In the genomic region with DNA sequence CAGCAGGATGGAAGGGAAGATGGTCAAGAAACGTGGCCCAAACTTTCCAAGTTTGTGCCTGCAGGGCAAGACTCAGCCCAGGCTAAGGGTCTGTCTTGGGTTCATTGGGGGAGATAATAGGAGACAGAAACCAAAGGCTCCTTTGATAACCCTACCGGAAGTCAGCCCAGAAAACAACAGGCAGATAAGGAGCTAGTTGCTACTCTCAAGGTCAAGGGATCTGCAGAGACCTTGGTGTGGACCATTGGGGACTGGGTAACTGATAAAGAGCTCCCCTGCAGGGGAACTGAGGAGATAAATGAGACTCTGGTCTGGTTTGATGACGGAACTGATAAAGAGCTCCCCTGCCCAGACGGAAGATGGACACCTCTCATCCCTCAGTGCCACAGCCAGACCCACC, we compare ENCODE assay signal across 13 mouse cellular contexts.
"Had no signal": no experiment of that assay in that cellular context is flagged by ENCODE, and none has a peak within 500 bp of the region (broad histone marks: within the 10 kb centered on the region; RNA-seq: fewer than 3 reads in every experiment).

No protein-coding gene starts in this region.

- H3K36me3 ChIP-seq: intestine, embryonic 15.5 days; kidney, embryonic 15.5 days; limb, embryonic 13.5 days; liver, embryonic 15.5 days; midbrain, embryonic 13.5 days had no signal

- H3K27me3 ChIP-seq: intestine, embryonic 15.5 days; kidney, embryonic 15.5 days; limb, embryonic 13.5 days; liver, embryonic 15.5 days; midbrain, embryonic 13.5 days had no signal

- ATAC-seq: intestine, embryonic 15.5 days; midbrain, embryonic 13.5 days had no signal

- H3K27ac ChIP-seq: intestine, embryonic 15.5 days; kidney, embryonic 15.5 days; limb, embryonic 13.5 days; liver, embryonic 15.5 days; midbrain, embryonic 13.5 days; stomach, postnatal 0 days had no signal

- H3K9ac ChIP-seq: intestine, embryonic 15.5 days; kidney, embryonic 15.5 days; limb, embryonic 13.5 days; liver, embryonic 15.5 days; midbrain, embryonic 13.5 days had no signal

- H3K4me1 ChIP-seq: intestine, embryonic 15.5 days; kidney, embryonic 15.5 days; limb, embryonic 13.5 days; midbrain, embryonic 13.5 days had no signal

- H3K9me3 ChIP-seq: intestine, embryonic 15.5 days; liver, embryonic 15.5 days had no signal

- DNase-seq: kidney, adult 2 months; kidney, postnatal 14 days; left cerebral cortex, postnatal 4 days; lung, postnatal 36 days; right cerebral cortex, postnatal 14 days; thymus, adult 2 months; thymus, postnatal 25 days had no signal

- H3K4me2 ChIP-seq: intestine, embryonic 15.5 days; kidney, embryonic 15.5 days; limb, embryonic 13.5 days; liver, embryonic 15.5 days; midbrain, embryonic 13.5 days had no signal

- H3K4me3 ChIP-seq: intestine, embryonic 15.5 days; kidney, embryonic 15.5 days; limb, embryonic 13.5 days; liver, embryonic 15.5 days; midbrain, embryonic 13.5 days had no signal
